Mouse (Mus musculus): ENCODE measurements at regions not wholly inside any gene's neighbourhood (a gene's known extent, or its start where the extent isn't known, plus 50 kb on each side); places are given as distances from the start of the nearest gene placed in this dataset.

- no peak for TF ChIP-seq EP300 (IDR thresholded peaks at IDR 0.05)
- no peak for TF ChIP-seq CTCF (IDR thresholded peaks at IDR 0.05)
Observed at GRCm38 (mm10) chr3:14390656-14391055, 89.8 kb upstream of the Slc7a12 start.
